Mouse (Mus musculus): ENCODE results near the gene Olfr1209. TPM values are rescaled to one million over a fixed set of nuclear protein-coding genes. Genes with fewer than 3 reads are reported as not detected.

The Olfr1209 gene
- total RNA-seq (2023): not detected

GRCm38 (mm10) chr2:88915057-88915456 is at the start of gene Olfr1209:
Gene Olfr1209 (minus strand): TSS chr2:88915157.

DNA sequence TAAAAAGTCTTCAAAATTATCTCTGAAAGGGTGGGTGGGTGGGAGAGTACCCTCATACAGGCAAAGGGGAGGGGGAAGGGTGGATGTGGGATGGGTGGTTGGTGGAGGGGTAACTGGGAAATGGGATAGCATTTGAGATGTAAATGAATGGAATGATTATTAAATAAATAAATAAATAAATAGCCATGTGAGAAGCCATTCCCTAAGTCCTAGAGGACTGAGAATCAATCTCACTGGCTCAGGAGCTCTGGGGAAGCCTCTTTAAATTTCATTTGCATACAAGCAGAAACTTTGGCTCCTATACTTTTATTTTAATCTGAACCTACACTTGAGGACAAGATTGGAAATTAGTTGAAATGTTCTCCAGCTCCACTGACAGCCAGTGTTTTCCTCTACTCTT is 38.7 kb upstream of the Olfr1209 start, which contains the start of gene Olfr1212:
Olfr1212 (plus strand) TSS at position 301 of the 400 bp plus-strand sequence.

DNA sequence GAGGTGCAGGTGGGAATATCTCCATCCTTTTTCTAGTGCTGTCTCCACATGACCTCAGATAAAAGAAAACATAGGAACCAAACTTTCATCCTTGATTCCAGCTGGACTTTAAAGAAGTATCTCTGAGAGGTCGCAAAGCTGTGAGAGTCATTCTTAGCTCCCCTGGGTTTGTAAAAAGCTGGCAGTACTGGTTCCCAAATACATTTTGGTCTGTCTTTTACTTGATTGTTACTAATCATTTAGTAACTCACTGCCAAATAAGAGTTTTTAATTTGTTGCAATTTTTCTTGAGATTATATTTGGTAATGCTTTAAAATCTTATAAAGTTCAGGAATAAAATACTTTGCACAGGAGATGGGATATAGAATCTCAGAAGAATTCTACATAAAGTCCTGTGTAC is 23.1 kb upstream of the Olfr1209 start, which contains the start of gene Olfr1211:
Olfr1211 (minus strand) TSS at position 101 of the 400 bp plus-strand sequence.

DNA sequence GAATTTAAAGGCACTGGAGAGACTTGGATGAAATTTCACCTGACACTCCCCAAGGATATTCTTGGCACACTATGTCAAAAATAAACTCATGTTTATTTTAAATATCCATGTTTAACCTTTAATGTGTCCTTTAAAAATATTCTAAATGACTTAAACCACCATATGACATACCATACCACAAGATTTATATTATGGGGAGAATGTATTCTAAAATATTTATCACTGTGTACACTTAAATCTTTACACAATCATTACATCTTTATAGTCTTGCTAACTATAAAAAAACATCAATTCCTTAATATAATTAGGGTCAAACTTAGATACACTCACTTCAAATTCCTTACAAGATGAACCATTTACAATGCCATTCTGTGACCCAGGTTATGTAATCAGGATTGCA is 12.7 kb downstream of the Olfr1209 start, which contains the start of gene Olfr1208:
Olfr1208 (minus strand) TSS at position 101 of the 400 bp plus-strand sequence.

DNA sequence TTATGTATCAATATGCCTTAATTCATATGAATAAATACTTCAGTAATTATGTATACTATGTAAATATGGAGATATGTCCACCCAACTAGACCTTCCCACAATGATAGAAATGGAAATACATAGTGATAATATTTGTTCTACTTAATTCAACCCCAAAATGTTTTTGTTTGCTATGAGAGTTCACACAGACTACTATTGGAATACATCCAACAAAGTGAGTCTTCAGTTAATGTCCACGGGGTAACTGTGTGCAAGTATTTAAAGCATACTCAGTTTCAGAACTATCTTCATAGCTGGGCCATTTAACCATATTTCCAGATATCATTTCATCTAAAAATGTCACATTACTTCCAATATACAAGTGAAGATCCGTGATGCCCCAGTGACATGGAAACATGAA is 52.0 kb downstream of the Olfr1209 start, which contains the start of gene Olfr1206:
Olfr1206 (plus strand) TSS at position 301 of the 400 bp plus-strand sequence.

Other genes starting within 250 kb of the Olfr1209 start
- not detected for gene Olfr1193, start 239.5 kb downstream of the Olfr1209 start, total RNA-seq (2023)
- not detected for gene Olfr1195, start 226.0 kb downstream of the Olfr1209 start, total RNA-seq (2023)
- not detected for gene Olfr1196, start 210.6 kb downstream of the Olfr1209 start, total RNA-seq (2023)
- not detected for gene Olfr1197, start 182.8 kb downstream of the Olfr1209 start, total RNA-seq (2023)
- gene Olfr1198, start 163.8 kb downstream of the Olfr1209 start, total RNA-seq (2023): not detected
- not detected for gene Olfr1199, start 154.7 kb downstream of the Olfr1209 start, total RNA-seq (2023)
- gene Olfr1200, start 144.7 kb downstream of the Olfr1209 start, total RNA-seq (2023): not detected
- not detected for gene Olfr1201, start 122.1 kb downstream of the Olfr1209 start, total RNA-seq (2023)
- not detected for gene Olfr1202, start 100.7 kb downstream of the Olfr1209 start, total RNA-seq (2023)
- gene Olfr1205, start 85.4 kb downstream of the Olfr1209 start, total RNA-seq (2023): not detected
- not detected for gene Olfr1204, start 65.9 kb downstream of the Olfr1209 start, total RNA-seq (2023)
- gene Olfr1206, start 51.9 kb downstream of the Olfr1209 start, total RNA-seq (2023): not detected
- not detected for gene Olfr1208, start 12.8 kb downstream of the Olfr1209 start, total RNA-seq (2023)
- not detected for gene Olfr1211, start 23.0 kb upstream of the Olfr1209 start, total RNA-seq (2023)
- gene Olfr1212, start 38.8 kb upstream of the Olfr1209 start, total RNA-seq (2023): not detected
- gene Gm13762, start 65.1 kb upstream of the Olfr1209 start, total RNA-seq (2023): not detected
- not detected for gene Olfr1214, start 77.5 kb upstream of the Olfr1209 start, total RNA-seq (2023)
- gene Olfr1215, start 91.8 kb upstream of the Olfr1209 start, total RNA-seq (2023): not detected
- gene Olfr1216, start 103.2 kb upstream of the Olfr1209 start, total RNA-seq (2023): not detected
- not detected for gene Olfr1217, start 116.9 kb upstream of the Olfr1209 start, total RNA-seq (2023)
- gene Olfr1218, start 146.0 kb upstream of the Olfr1209 start, total RNA-seq (2023): not detected
- not detected for gene Olfr1219, start 168.4 kb upstream of the Olfr1209 start, total RNA-seq (2023)
- not detected for gene Olfr1220, start 191.7 kb upstream of the Olfr1209 start, total RNA-seq (2023)
- gene Olfr1221, start 202.1 kb upstream of the Olfr1209 start, total RNA-seq (2023): not detected
- gene Olfr1222, start 217.9 kb upstream of the Olfr1209 start, total RNA-seq (2023): not detected
- not detected for gene Olfr1223, start 236.4 kb upstream of the Olfr1209 start, total RNA-seq (2023)
- gene Olfr1224-ps1, start 248.9 kb upstream of the Olfr1209 start, total RNA-seq (2023): not detected